ENCODE assay signal across 20 mouse cellular contexts in genomic region chr5:24757816-24758215, GRCm38 (mm10). TPM values are rescaled to one million over a fixed set of nuclear protein-coding genes. Genes with fewer than 3 reads are reported as not detected.
A peak's percentile ranks its signal among the peaks of the same experiment; 100 is the strongest.
DNase-seq lines count a peak whose midpoint lies in the region; ATAC-seq lines count a peak whose summit lies in the region.
"Had no signal": no experiment of that assay in that cellular context is flagged by ENCODE, and none has a peak within 500 bp of the region (broad histone marks: within the 10 kb centered on the region; RNA-seq: fewer than 3 reads in every experiment).

TSS of gene Crygn (minus strand) at chr5:24758008.

- WGBS in intestine, embryonic 15.5 days = 59% methylated on average over 18 of the region's 18 CpGs
- WGBS in intestine, embryonic 16.5 days = 56% methylated on average over 18 of the region's 18 CpGs
- 33% methylated on average over 18 of the region's 18 CpGs for WGBS in midbrain, embryonic 10.5 days
- 39% methylated on average over 18 of the region's 18 CpGs for WGBS in midbrain, embryonic 13.5 days
- 39% methylated on average over 18 of the region's 18 CpGs for whole genome bisulfite sequencing in limb, embryonic 10.5 days
- 29% methylated on average over 18 of the region's 18 CpGs for WGBS in hindbrain, embryonic 11.5 days

- H3K4me1 ChIP-seq in intestine, embryonic 15.5 days (replicated peaks) = peaks cover 12% of the 10 kb centered on the region; the same call in 1 of the 2 replicates
- peaks cover 3% of the 10 kb centered on the region; the same call in 1 of the 2 replicates for H3K4me1 ChIP-seq in intestine, embryonic 16.5 days (ENCODE audit: control insufficient read depth, insufficient read depth, low read length)
- peaks cover 22% of the 10 kb centered on the region for H3K4me1 ChIP-seq in midbrain, embryonic 10.5 days
- no peaks in the 10 kb centered on the region for H3K4me1 ChIP-seq in midbrain, embryonic 13.5 days (replicated peaks)
- H3K4me1 ChIP-seq in limb, embryonic 10.5 days = peaks cover 31% of the 10 kb centered on the region
- H3K4me1 ChIP-seq in hindbrain, embryonic 11.5 days (replicated peaks; ENCODE audit: control insufficient read depth, insufficient read depth, low read length) = no peaks in the 10 kb centered on the region
- H3K4me1 ChIP-seq: hindbrain, embryonic 15.5 days; midbrain, embryonic 15.5 days had no signal

- H3K4me2 ChIP-seq in intestine, embryonic 15.5 days (replicated peaks) = 0 out of 2 replicates have a peak within 1 kb of the TSS, but pooled peaks have one; percentile 3
- H3K4me2 ChIP-seq in intestine, embryonic 16.5 days (ENCODE audit: low read depth, low read length) = no peak within 1 kb of the TSS
- H3K4me2 ChIP-seq in midbrain, embryonic 13.5 days (replicated peaks) = no peak within 1 kb of the TSS
- no peak within 1 kb of the TSS for H3K4me2 ChIP-seq in hindbrain, embryonic 11.5 days (replicated peaks; ENCODE audit: low read depth, low read length)
- H3K4me2 ChIP-seq: hindbrain, embryonic 15.5 days; midbrain, embryonic 15.5 days had no signal

- H3K9me3 ChIP-seq in intestine, embryonic 15.5 days = no peaks in the 10 kb centered on the region
- H3K9me3 ChIP-seq in intestine, embryonic 16.5 days (ENCODE audit: control insufficient read depth, low read length) = no peaks in the 10 kb centered on the region
- no peaks in the 10 kb centered on the region for H3K9me3 ChIP-seq in midbrain, embryonic 10.5 days (replicated peaks)
- no peaks in the 10 kb centered on the region for H3K9me3 ChIP-seq in midbrain, embryonic 13.5 days
- no peaks in the 10 kb centered on the region for H3K9me3 ChIP-seq in limb, embryonic 10.5 days (replicated peaks)
- no peaks in the 10 kb centered on the region for H3K9me3 ChIP-seq in hindbrain, embryonic 11.5 days (ENCODE audit: control insufficient read depth, low read length)
- H3K9me3 ChIP-seq: hindbrain, embryonic 15.5 days; midbrain, embryonic 15.5 days had no signal

- H3K27me3 ChIP-seq in intestine, embryonic 15.5 days (replicated peaks) = no peaks in the 10 kb centered on the region
- no peaks in the 10 kb centered on the region for H3K27me3 ChIP-seq in intestine, embryonic 16.5 days (replicated peaks; ENCODE audit: control insufficient read depth, insufficient read depth, low read length)
- peaks cover 14% of the 10 kb centered on the region for H3K27me3 ChIP-seq in midbrain, embryonic 10.5 days (ENCODE audit: low read depth, poor library complexity, severe bottlenecking)
- H3K27me3 ChIP-seq in midbrain, embryonic 13.5 days = peaks cover 10% of the 10 kb centered on the region; the same call in 1 of the 2 replicates
- peaks cover 8% of the 10 kb centered on the region; the same call in 1 of the 2 replicates for H3K27me3 ChIP-seq in limb, embryonic 10.5 days (ENCODE audit: low read depth, poor library complexity, severe bottlenecking)
- H3K27me3 ChIP-seq in hindbrain, embryonic 11.5 days (ENCODE audit: control insufficient read depth, insufficient read depth, low read length) = no peaks in the 10 kb centered on the region
- H3K27me3 ChIP-seq: hindbrain, embryonic 15.5 days; midbrain, embryonic 15.5 days had no signal

- no peak within 1 kb of the TSS for H3K27ac ChIP-seq in intestine, embryonic 15.5 days
- no peak within 1 kb of the TSS for H3K27ac ChIP-seq in intestine, embryonic 16.5 days (ENCODE audit: low read length)
- H3K27ac ChIP-seq in midbrain, embryonic 10.5 days (replicated peaks) = peak within 1 kb of the TSS; percentile 13; the same call in 1 of the 2 replicates
- H3K27ac ChIP-seq in midbrain, embryonic 13.5 days = no peak within 1 kb of the TSS
- peak within 1 kb of the TSS; percentile 42; the same call in 1 of the 2 replicates for H3K27ac ChIP-seq in limb, embryonic 10.5 days
- no peak within 1 kb of the TSS for H3K27ac ChIP-seq in hindbrain, embryonic 11.5 days (ENCODE audit: low read depth, low read length)
- H3K27ac ChIP-seq: heart, adult 2 months; hindbrain, embryonic 15.5 days; midbrain, embryonic 15.5 days had no signal

- ATAC-seq in intestine, embryonic 15.5 days = no peak
- ATAC-seq in intestine, embryonic 16.5 days = no peak
- no peak for ATAC-seq in midbrain, embryonic 13.5 days
- ATAC-seq in hindbrain, embryonic 11.5 days (ENCODE audit: low FRiP score) = no peak
- ATAC-seq: midbrain, embryonic 15.5 days had no signal

- H3K9ac ChIP-seq in intestine, embryonic 15.5 days = no peak within 1 kb of the TSS
- H3K9ac ChIP-seq in intestine, embryonic 16.5 days (ENCODE audit: low read depth, low read length) = no peak within 1 kb of the TSS
- no peak within 1 kb of the TSS for H3K9ac ChIP-seq in midbrain, embryonic 13.5 days (replicated peaks)
- no peak within 1 kb of the TSS for H3K9ac ChIP-seq in hindbrain, embryonic 11.5 days (ENCODE audit: low read depth, low read length)
- H3K9ac ChIP-seq: hindbrain, embryonic 15.5 days; midbrain, embryonic 15.5 days had no signal

- H3K36me3 ChIP-seq in intestine, embryonic 15.5 days = no peaks in the 10 kb centered on the region
- H3K36me3 ChIP-seq in intestine, embryonic 16.5 days (ENCODE audit: control insufficient read depth, insufficient read depth, low read length) = no peaks in the 10 kb centered on the region
- no peaks in the 10 kb centered on the region for H3K36me3 ChIP-seq in midbrain, embryonic 10.5 days
- H3K36me3 ChIP-seq in midbrain, embryonic 13.5 days = no peaks in the 10 kb centered on the region
- H3K36me3 ChIP-seq in limb, embryonic 10.5 days = no peaks in the 10 kb centered on the region
- H3K36me3 ChIP-seq in hindbrain, embryonic 11.5 days (ENCODE audit: control insufficient read depth, insufficient read depth, low read length) = no peaks in the 10 kb centered on the region
- H3K36me3 ChIP-seq: hindbrain, embryonic 15.5 days; midbrain, embryonic 15.5 days had no signal

- H3K4me3 ChIP-seq in intestine, embryonic 15.5 days (replicated peaks) = no peak within 1 kb of the TSS
- H3K4me3 ChIP-seq in intestine, embryonic 16.5 days (ENCODE audit: low read length) = no peak within 1 kb of the TSS
- no peak within 1 kb of the TSS for H3K4me3 ChIP-seq in midbrain, embryonic 10.5 days
- H3K4me3 ChIP-seq in midbrain, embryonic 13.5 days (replicated peaks) = no peak within 1 kb of the TSS
- no peak within 1 kb of the TSS for H3K4me3 ChIP-seq in limb, embryonic 10.5 days
- H3K4me3 ChIP-seq in hindbrain, embryonic 11.5 days (ENCODE audit: low read depth, low read length) = no peak within 1 kb of the TSS
- H3K4me3 ChIP-seq: heart, adult 2 months; hindbrain, embryonic 15.5 days; midbrain, embryonic 15.5 days had no signal

- DNase-seq in midbrain, embryonic 10.5 days (ENCODE audit: low spot score) = no peak
- DNase-seq in limb, embryonic 10.5 days (ENCODE audit: low spot score) = no peak
- DNase-seq in thymus, postnatal 25 days = no peak
- no peak for DNase-seq in gastrocnemius, postnatal 25 days
- DNase-seq in hindbrain, embryonic 11.5 days (ENCODE audit: low spot score) = no peak
- DNase-seq: B cell, adult 2 months; cerebellum, postnatal 14 days; gastrocnemius, postnatal 10 days; heart, adult 2 months; kidney, adult 18-20 months; left cerebral cortex, postnatal 4 days; right cerebral cortex, adult 18-20 months; thymus, adult 2 months had no signal

RNA-seq across cellular contexts. Expression of gene Crygn, which starts in this region (rescaled TPM):
- polyA plus RNA-seq in intestine, embryonic 15.5 days (2015; fragmentation: Nextera tagmentation; extraction: Ambion mirVana) = 1.3 and 1.8 TPM in 2 replicates
- 1.0 and 1.4 TPM in 2 replicates for polyA plus RNA-seq in intestine, embryonic 16.5 days (2015; fragmentation: Nextera tagmentation; extraction: Ambion mirVana)
- 1.1 TPM in 1 of 2 replicates, not detected in the other for polyA plus RNA-seq in midbrain, embryonic 10.5 days (2016; fragmentation: Nextera tagmentation; extraction: Ambion mirVana)
- polyA plus RNA-seq in midbrain, embryonic 13.5 days (2015; fragmentation: Nextera tagmentation; extraction: Ambion mirVana) = 0.53 TPM in 1 of 2 replicates, not detected in the other
- 0.79 and 1.1 TPM in 2 replicates for polyA plus RNA-seq in limb, embryonic 10.5 days (2016; fragmentation: Nextera tagmentation; extraction: Ambion mirVana)
- not detected for total RNA-seq in gastrocnemius, postnatal 25 days (2021)
- 0.84 TPM in 1 of 2 replicates, not detected in the other for polyA plus RNA-seq in hindbrain, embryonic 11.5 days (2014; fragmentation: Nextera tagmentation; extraction: Ambion mirVana)
- total RNA-seq: gastrocnemius, postnatal 10 days; heart, adult 2 months; neutrophil, adult 5-6 weeks had no signal
- polyA plus RNA-seq: embryonic facial prominence, embryonic 11.5 days; heart, adult 2 months had no signal

Comparison
In these comparisons a context has a peak if more than half of its experiments do, and no peak if none do; other contexts are left out.
1. H3K27ac ChIP-seq: peak in midbrain, embryonic 10.5 days (single experiment) and limb, embryonic 10.5 days (single experiment); none in intestine, embryonic 15.5 days (single experiment), intestine, embryonic 16.5 days (single experiment), midbrain, embryonic 13.5 days (single experiment) and hindbrain, embryonic 11.5 days (single experiment).